ENCODE assay signal across 8 mouse cellular contexts in genomic region chr15:79741921-79742705, GRCm38 (mm10). TPM values are rescaled to one million over a fixed set of nuclear protein-coding genes. Genes with fewer than 3 reads are reported as not detected.
DNase-seq lines count a peak whose midpoint lies in the region; ATAC-seq and TF ChIP-seq lines count a peak whose summit lies in the region.

Sun2 (minus strand) TSS chr15:79742536.

- peak within 1 kb of the TSS; percentile 92 for H3K9ac ChIP-seq in heart, embryonic 11.5 days (ENCODE audit: low read depth, low read length)
- peak within 1 kb of the TSS; percentile 94 for H3K9ac ChIP-seq in kidney, postnatal 0 days (ENCODE audit: low read depth, low read length)
- H3K9ac ChIP-seq in liver, embryonic 11.5 days (ENCODE audit: low read depth, low read length) = peak within 1 kb of the TSS; percentile 83
- H3K9ac ChIP-seq in stomach, embryonic 14.5 days (replicated peaks; ENCODE audit: low read depth, low read length) = peak within 1 kb of the TSS; percentile 57

- peak; percentile 97 for DNase-seq in B cell, adult 2 months
- peak; percentile 96 for DNase-seq in brain, adult 2 months (ENCODE audit: low read depth, low spot score)
- peak; percentile 90 for DNase-seq in kidney, postnatal 0 days (ENCODE audit: low spot score)
- peak; percentile 87 for DNase-seq in liver, embryonic 11.5 days (ENCODE audit: low spot score)
- DNase-seq in naive thymus-derived CD4-positive, alpha-beta T cell, adult 2 months (ENCODE audit: low read depth) = peak; percentile 93

- ATAC-seq in erythroblast, adult 5-6 weeks (replicated peaks; ENCODE audit: low FRiP score, poor library complexity, severe bottlenecking) = peak; percentile 88
- peak; percentile 86 for ATAC-seq in heart, embryonic 11.5 days (replicated peaks; ENCODE audit: insufficient number of reproducible peaks, low FRiP score, low TSS enrichment)
- ATAC-seq in kidney, postnatal 0 days (replicated peaks; ENCODE audit: low FRiP score, low read depth) = peak; percentile 91
- peak; percentile 87 for ATAC-seq in liver, embryonic 11.5 days (replicated peaks; ENCODE audit: low FRiP score)
- peak; percentile 92 for ATAC-seq in stomach, embryonic 14.5 days (ENCODE audit: insufficient number of reproducible peaks, insufficient read depth, low FRiP score, low read depth)

- peak within 1 kb of the TSS; percentile 96 for H3K4me3 ChIP-seq in heart, embryonic 11.5 days (ENCODE audit: low read depth, low read length)
- peak within 1 kb of the TSS; percentile 97 for H3K4me3 ChIP-seq in kidney, postnatal 0 days (replicated peaks; ENCODE audit: low read depth, low read length)
- H3K4me3 ChIP-seq in liver, embryonic 11.5 days (ENCODE audit: low read depth, low read length) = peak within 1 kb of the TSS; percentile 95
- peak within 1 kb of the TSS; percentile 72 for H3K4me3 ChIP-seq in stomach, embryonic 14.5 days (ENCODE audit: low read depth, low read length)

- no peaks in the 10 kb centered on the region for H3K9me3 ChIP-seq in heart, embryonic 11.5 days (replicated peaks; ENCODE audit: control insufficient read depth, low read length)
- no peaks in the 10 kb centered on the region for H3K9me3 ChIP-seq in kidney, postnatal 0 days (replicated peaks; ENCODE audit: low read length)
- no peaks in the 10 kb centered on the region for H3K9me3 ChIP-seq in liver, embryonic 11.5 days (ENCODE audit: control insufficient read depth, low read length)
- H3K9me3 ChIP-seq in stomach, embryonic 14.5 days (ENCODE audit: control insufficient read depth, low read depth, low read length) = no peaks in the 10 kb centered on the region

- peak within 1 kb of the TSS; percentile 81 for H3K27ac ChIP-seq in heart, embryonic 11.5 days (ENCODE audit: low read depth, low read length)
- H3K27ac ChIP-seq in kidney, postnatal 0 days = peak within 1 kb of the TSS; percentile 92
- H3K27ac ChIP-seq in liver, embryonic 11.5 days (ENCODE audit: low read depth, low read length) = peak within 1 kb of the TSS; percentile 65
- H3K27ac ChIP-seq in stomach, embryonic 14.5 days (ENCODE audit: low read length) = peak within 1 kb of the TSS; percentile 27; the same call in 1 of the 2 replicates

- TF ChIP-seq CTCF in kidney, postnatal 0 days (IDR thresholded peaks at IDR 0.05; ENCODE audit: low read depth) = 0 out of 2 replicates have a peak, but pooled peaks have one; percentile 8

- H3K36me3 ChIP-seq in heart, embryonic 11.5 days (ENCODE audit: control insufficient read depth, insufficient read depth, low read length) = peaks cover 19% of the 10 kb centered on the region
- H3K36me3 ChIP-seq in kidney, postnatal 0 days (ENCODE audit: insufficient read depth, low read length) = peaks cover 16% of the 10 kb centered on the region
- peaks cover 10% of the 10 kb centered on the region for H3K36me3 ChIP-seq in liver, embryonic 11.5 days (ENCODE audit: control insufficient read depth, insufficient read depth, low read length)
- peaks cover 17% of the 10 kb centered on the region for H3K36me3 ChIP-seq in stomach, embryonic 14.5 days (ENCODE audit: control insufficient read depth, insufficient read depth, low read length)

- under 1% methylated on average over 75 of the region's 93 CpGs for WGBS in heart, embryonic 11.5 days (ENCODE audit: insufficient replicate concordance)
- under 1% methylated on average over 86 of the region's 93 CpGs for WGBS in kidney, postnatal 0 days
- under 1% methylated on average over 92 of the region's 93 CpGs for WGBS in liver, embryonic 11.5 days
- WGBS in stomach, embryonic 14.5 days = under 1% methylated on average over 93 of the region's 93 CpGs

- H3K27me3 ChIP-seq in heart, embryonic 11.5 days (ENCODE audit: control insufficient read depth, insufficient read depth, low read length) = no peaks in the 10 kb centered on the region
- H3K27me3 ChIP-seq in kidney, postnatal 0 days (ENCODE audit: insufficient read depth, low read length) = no peaks in the 10 kb centered on the region
- H3K27me3 ChIP-seq in liver, embryonic 11.5 days (replicated peaks; ENCODE audit: control insufficient read depth, insufficient read depth, low read length) = no peaks in the 10 kb centered on the region
- no peaks in the 10 kb centered on the region for H3K27me3 ChIP-seq in stomach, embryonic 14.5 days (ENCODE audit: control insufficient read depth, insufficient read depth, low read length)

- H3K4me1 ChIP-seq in heart, embryonic 11.5 days (ENCODE audit: control insufficient read depth, insufficient read depth, low read length) = peaks cover 19% of the 10 kb centered on the region
- peaks cover 7% of the 10 kb centered on the region; the same call in 1 of the 2 replicates for H3K4me1 ChIP-seq in kidney, postnatal 0 days (replicated peaks; ENCODE audit: insufficient read depth, low read length)
- peaks cover 25% of the 10 kb centered on the region for H3K4me1 ChIP-seq in liver, embryonic 11.5 days (replicated peaks; ENCODE audit: control insufficient read depth, insufficient read depth, low read length)
- H3K4me1 ChIP-seq in stomach, embryonic 14.5 days (ENCODE audit: control insufficient read depth, insufficient read depth, low read length) = peaks cover 17% of the 10 kb centered on the region

- H3K4me2 ChIP-seq in heart, embryonic 11.5 days = peak within 1 kb of the TSS; percentile 86
- peak within 1 kb of the TSS; percentile 93 for H3K4me2 ChIP-seq in kidney, postnatal 0 days (ENCODE audit: low read length)
- H3K4me2 ChIP-seq in liver, embryonic 11.5 days = peak within 1 kb of the TSS; percentile 97
- peak within 1 kb of the TSS; percentile 73 for H3K4me2 ChIP-seq in stomach, embryonic 14.5 days (replicated peaks; ENCODE audit: low read depth, low read length)

RNA-seq across cellular contexts. Expression of gene Sun2, which starts in this region (rescaled TPM):
- 23.4 and 26.5 TPM in 2 replicates for total RNA-seq in erythroblast, adult 5-6 weeks (2015; ENCODE audit: low replicate concordance)
- 44.7 and 48.8 TPM in 2 replicates for total RNA-seq in erythroblast, adult 5-6 weeks (2017; ENCODE audit: low replicate concordance)
- 3.7 and 4.9 TPM in 2 replicates for polyA plus RNA-seq in heart, embryonic 11.5 days (2014; fragmentation: Nextera tagmentation; extraction: Ambion mirVana)
- polyA plus RNA-seq in kidney, postnatal 0 days (2015; fragmentation: Nextera tagmentation; extraction: Ambion mirVana) = 3.5 and 4.0 TPM in 2 replicates
- polyA plus RNA-seq in liver, embryonic 11.5 days (2014; fragmentation: Nextera tagmentation; extraction: Ambion mirVana) = 2.2 and 2.5 TPM in 2 replicates
- polyA plus RNA-seq in stomach, embryonic 14.5 days (2014; fragmentation: Nextera tagmentation; extraction: Ambion mirVana) = 5.7 and 6.8 TPM in 2 replicates

Comparison
In these comparisons a context has a peak if more than half of its experiments do, and no peak if none do; other contexts are left out.
1. Peak in every context shown above with its lines: DNase-seq, ATAC-seq, H3K4me3 ChIP-seq and H3K27ac ChIP-seq.
2. H3K27ac ChIP-seq: peak in every context shown above with its lines; median percentile 92 in kidney, postnatal 0 days; 81 in heart, embryonic 11.5 days; 65 in liver, embryonic 11.5 days; 27 in stomach, embryonic 14.5 days.